Mouse (Mus musculus): ENCODE results near the gene AC129217.1.

Gene AC129217.1

GRCm38 (mm10) chr19:8870838-8871237, 41.3 kb downstream of the AC129217.1 start:
- DNase-seq (ENCODE audit: low spot score): no peak

- peak; percentile 99 for DNase-seq (ENCODE audit: low spot score)
Observed at GRCm38 (mm10) chr19:8871267-8872186, 42.0 kb downstream of the AC129217.1 start, which contains the start of gene Ubxn1. Gene Ubxn1, plus strand, starts transcription at chr19:8871496.

GRCm38 (mm10) chr19:8872266-8872840, 42.8 kb downstream of the AC129217.1 start:
- DNase-seq (ENCODE audit: low spot score): peak; percentile 68

GRCm38 (mm10) chr19:8875031-8875430, 45.5 kb downstream of the AC129217.1 start:
- DNase-seq (ENCODE audit: low spot score): no peak

- DNase-seq (ENCODE audit: low spot score): peak; percentile 89
Observed at GRCm38 (mm10) chr19:8880311-8881033, 50.9 kb downstream of the AC129217.1 start, which contains the start of gene Uqcc3. Gene Uqcc3, minus strand, starts transcription at chr19:8880923.

GRCm38 (mm10) chr19:8881034-8881392, 51.4 kb downstream of the AC129217.1 start:
- no peak for DNase-seq (ENCODE audit: low spot score)

GRCm38 (mm10) chr19:8883616-8884015, 54.0 kb downstream of the AC129217.1 start, which contains the start of the genes Lbhd1 and Gm49403:
Gene Lbhd1, plus strand, starts transcription at chr19:8883732.
Gene Gm49403, plus strand, starts transcription at chr19:8883930.
- DNase-seq (ENCODE audit: low spot score): no peak

GRCm38 (mm10) chr19:8886916-8887584, 57.5 kb downstream of the AC129217.1 start:
- DNase-seq (ENCODE audit: low spot score): no peak

GRCm38 (mm10) chr19:8887585-8888463, 58.3 kb downstream of the AC129217.1 start:
- DNase-seq (ENCODE audit: low spot score): no peak

- peak; percentile 96 for DNase-seq (ENCODE audit: low spot score)
Observed at GRCm38 (mm10) chr19:8888511-8889385, 59.2 kb downstream of the AC129217.1 start, which contains the start of the genes 1810009A15Rik and Gm49416. Gene 1810009A15Rik, plus strand, starts transcription at chr19:8888853. Gene Gm49416, plus strand, starts transcription at chr19:8888926.

Measured in yolk sac, embryonic 10.5 days (tissue).